Mouse (Mus musculus) midbrain, embryonic 14.5 days (tissue): Measurements from ENCODE around the gene Rnf26. TPM values are rescaled to one million over a fixed set of nuclear protein-coding genes. Genes with fewer than 3 reads are reported as not detected.

Experiments used
- ATAC-seq: fragments of 200-750 bp; cut with Nextera tagmentation; 2 replicates; pipeline ENCODE4 v1.8.0; 2017; ENCODE audit warnings: moderate number of reproducible peaks, moderate library complexity; ENCODE audit not compliant: low FRiP score, low TSS enrichment
- DNase-seq: peaks from one replicate; pipeline ENCODE4 v3.0.0-alpha.2; 2015
- H3K27ac ChIP-seq: fragments of 300-500 bp; sonication (generic); replicated peaks from 2 replicates; pipeline ENCODE4 v1.5.1; 2014; ENCODE audit warnings: mild to moderate bottlenecking, low read depth, low read length, moderate library complexity
- H3K27me3 ChIP-seq: fragments of 300-500 bp; sonication (generic); 2 replicates; pipeline ENCODE4 v1.6.1; 2014; ENCODE audit warnings: low read length, control low read depth, mixed read lengths; ENCODE audit not compliant: control insufficient read depth, insufficient read depth
- H3K36me3 ChIP-seq: fragments of 300-500 bp; sonication (generic); 2 replicates; pipeline ENCODE4 v1.6.1; 2014; ENCODE audit warnings: low read length, control low read depth; ENCODE audit not compliant: control insufficient read depth, insufficient read depth
- H3K4me1 ChIP-seq: fragments of 300-500 bp; sonication (generic); 2 replicates; pipeline ENCODE4 v1.6.1; 2014; ENCODE audit warnings: mild to moderate bottlenecking, antibody characterized with exemption, low read length, control low read depth; ENCODE audit not compliant: control insufficient read depth, insufficient read depth
- H3K4me2 ChIP-seq: fragments of 300-500 bp; sonication (generic); 2 replicates; pipeline ENCODE4 v1.6.1; 2014; ENCODE audit warnings: mild to moderate bottlenecking, low read length, moderate library complexity
- H3K4me3 ChIP-seq: fragments of 300-500 bp; sonication (generic); replicated peaks from 2 replicates; pipeline ENCODE4 v1.5.1; 2014; ENCODE audit warnings: low read depth, low read length
- H3K9ac ChIP-seq: fragments of 300-500 bp; sonication (generic); replicated peaks from 2 replicates; pipeline ENCODE4 v1.6.1; 2014; ENCODE audit warnings: mild to moderate bottlenecking, low read length, moderate library complexity
- H3K9me3 ChIP-seq: fragments of 300-500 bp; sonication (generic); 2 replicates; pipeline ENCODE4 v1.6.1; 2016; ENCODE audit warnings: low read length, control low read depth, mixed read lengths; ENCODE audit not compliant: control insufficient read depth
- WGBS: fragments of 180-500 bp; shearing (Covaris S2); extraction: QIAGEN DNeasy Blood & Tissue Kit; methylation state at CpG from one replicate; pipeline ENCODE4 v1.1.7; 2014; 5-methylcytosine and 5-hydroxymethylcytosine counted together
- polyA plus RNA-seq: library from polyadenylated mRNA; unstranded; fragments of >200 nt; fragmentation: Nextera tagmentation; extraction: Ambion mirVana; gene quantifications from 2 replicates; pipeline ENCODE4 v1.2.1, GENCODE M21; 2014

Gene Rnf26
- polyA plus RNA-seq, 1 experiment from 2014 or later = 29.9 TPM

DNA sequence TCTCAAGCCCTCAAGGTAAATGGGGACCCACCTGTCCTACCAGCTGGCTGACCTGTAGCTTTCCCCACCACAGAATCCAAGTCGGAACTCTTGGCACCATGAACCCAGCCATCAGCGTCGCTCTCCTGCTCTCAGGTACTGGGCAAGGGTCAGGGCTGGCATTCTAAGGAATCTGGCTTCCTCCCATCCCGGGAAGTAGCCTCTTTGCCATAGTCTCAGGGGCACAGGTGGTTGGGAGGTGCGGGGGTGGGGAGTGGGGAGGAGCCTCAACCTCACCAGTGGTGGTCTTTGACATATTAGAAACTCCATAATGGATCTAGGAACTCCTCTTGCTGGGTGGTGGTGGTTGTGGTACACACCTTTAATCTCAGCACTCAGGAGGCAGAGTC lies 67.4 kb downstream of the Rnf26 start:
- no peaks in the 10 kb centered on the region for H3K36me3 ChIP-seq
- no peak overlapping the region for H3K4me3 ChIP-seq
- no peak overlapping the region for H3K4me2 ChIP-seq
- H3K9ac ChIP-seq = no peak overlapping the region
- H3K27ac ChIP-seq = no peak overlapping the region
- peaks cover 23% of the 10 kb centered on the region for H3K27me3 ChIP-seq
- 83% methylated on average over 5 of the region's 5 CpGs for WGBS
- DNase-seq (no peak), ATAC-seq (no peak)
- H3K4me1 ChIP-seq = 0 out of 2 replicates have a peak, but pooled peaks cover 5% of the 10 kb centered on the region
- H3K9me3 ChIP-seq = no peaks in the 10 kb centered on the region

Other genes with a start within 250 kb of the Rnf26 start
- 1.6 and 1.8 TPM in 2 replicates for gene Thy1, start 70.1 kb downstream of the Rnf26 start, polyA plus RNA-seq
- 6.6 and 9.4 TPM in 2 replicates for gene Usp2, start 46.5 kb downstream of the Rnf26 start, polyA plus RNA-seq
- 0.09 and 0.11 TPM in 2 replicates for gene Mfrp, start 11.8 kb downstream of the Rnf26 start, polyA plus RNA-seq
- 3.7 and 4.0 TPM in 2 replicates for gene C1qtnf5, start 6.3 kb downstream of the Rnf26 start, polyA plus RNA-seq
- gene Gm49380, start within 50 bp of the Rnf26 start, polyA plus RNA-seq = 0.11 and 0.12 TPM in 2 replicates
- 6.1 and 13.2 TPM in 2 replicates for gene Mcam, start 21.0 kb upstream of the Rnf26 start, polyA plus RNA-seq
- 20.1 and 27.6 TPM in 2 replicates for gene Cbl, start 120.5 kb upstream of the Rnf26 start, polyA plus RNA-seq
- gene Ccdc153, start 127.2 kb upstream of the Rnf26 start, polyA plus RNA-seq = not detected in 2 replicates
- gene Pdzd3, start 138.0 kb upstream of the Rnf26 start, polyA plus RNA-seq = 0.49 and 0.57 TPM in 2 replicates
- gene Nlrx1, start 155.1 kb upstream of the Rnf26 start, polyA plus RNA-seq = 3.7 and 3.9 TPM in 2 replicates
- gene Abcg4, start 175.1 kb upstream of the Rnf26 start, polyA plus RNA-seq = 18.9 and 20.1 TPM in 2 replicates
- gene Hinfp, start 192.2 kb upstream of the Rnf26 start, polyA plus RNA-seq = 15.9 and 24.7 TPM in 2 replicates
- 25.2 and 25.5 TPM in 2 replicates for gene C2cd2l, start 206.8 kb upstream of the Rnf26 start, polyA plus RNA-seq
- 37.0 and 40.5 TPM in 2 replicates for gene Dpagt1, start 212.5 kb upstream of the Rnf26 start, polyA plus RNA-seq
- 98.1 and 128 TPM in 2 replicates for gene H2afx, start 221.2 kb upstream of the Rnf26 start, polyA plus RNA-seq
- 53.5 and 64.7 TPM in 2 replicates for gene Hmbs, start 230.7 kb upstream of the Rnf26 start, polyA plus RNA-seq
- 34.4 and 36.7 TPM in 2 replicates for gene Vps11, start 248.2 kb upstream of the Rnf26 start, polyA plus RNA-seq